Mouse (Mus musculus) CH12.LX (cell line): ENCODE data around the gene Zfp90.

Experiments
- CTCF ChIP-seq, 2 experiments: IDR thresholded peaks in 1 of 2; conservative IDR thresholded peaks in 1 of 2; 2 replicates each; pipeline ENCODE4 v1.5.1; 2011 to 2012; ENCODE audit warnings: low read depth in 2 of 2, low read length in 2 of 2, improper control_type of control experiment in 1 of 2, inconsistent platforms in 1 of 2, mild to moderate bottlenecking in 1 of 2, moderate library complexity in 1 of 2
- ELF1 ChIP-seq: IDR thresholded peaks from 2 replicates; pipeline ENCODE4 v1.6.1; 2014; ENCODE audit warnings: low read depth, mild to moderate bottlenecking, inconsistent platforms, low read length, improper control_type of control experiment
- POLR2A ChIP-seq: IDR thresholded peaks from 2 replicates; pipeline ENCODE4 v1.6.1; 2011; ENCODE audit warnings: low read depth, mild to moderate bottlenecking, improper control_type of control experiment, low read length
- USF2 ChIP-seq: conservative IDR thresholded peaks from 2 replicates; pipeline ENCODE4 v1.6.1; 2011; ENCODE audit warnings: low read depth, low read length, improper control_type of control experiment
- ZNF384 ChIP-seq: IDR thresholded peaks from 2 replicates; pipeline ENCODE4 v1.6.1; 2012; ENCODE audit warnings: low read depth, low read length, improper control_type of control experiment, inconsistent platforms

DNA sequence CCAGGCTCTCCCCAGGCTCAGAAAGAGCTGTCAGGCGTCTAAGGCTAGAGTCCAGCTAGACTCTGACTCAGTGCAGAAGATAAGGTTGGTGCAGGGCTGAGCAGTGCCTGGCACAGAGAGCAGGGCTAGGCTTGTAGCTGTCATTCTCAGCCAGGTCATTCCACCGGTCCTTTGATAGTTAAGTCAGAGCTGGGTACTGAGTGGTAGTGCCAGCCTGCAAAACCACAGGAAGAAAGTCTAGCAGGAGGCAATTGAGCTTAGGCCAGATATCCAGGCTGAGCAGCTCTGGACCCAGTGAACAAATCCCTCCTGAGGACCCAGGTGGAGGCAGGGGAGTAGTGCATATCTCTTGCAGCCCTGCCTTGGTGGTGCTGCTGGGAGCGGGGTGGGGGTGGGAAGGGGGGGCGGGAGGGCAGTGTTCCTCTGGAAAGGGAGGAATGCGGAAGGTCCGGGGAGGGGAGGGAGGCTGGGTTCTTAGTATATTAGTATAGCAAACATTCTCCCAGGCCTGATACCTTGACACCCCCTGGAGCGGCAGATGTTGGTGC, 36.6 kb upstream of the Zfp90 start:
- TF ChIP-seq USF2 (no peak), POLR2A (no peak), CTCF (conservative IDR thresholded peaks at IDR 0.05 in 1 of 2, IDR thresholded peaks at IDR 0.05 in 1 of 2; ENCODE audit: low read depth in 2 of 2, low read length in 2 of 2) (no peak), ZNF384 (no peak), ELF1 (no peak)
